Mouse (Mus musculus) gastrocnemius, adult 2 months (tissue): ENCODE data around the gene Tmem164. TPM values are rescaled to one million over a fixed set of nuclear protein-coding genes. Genes with fewer than 3 reads are reported as not detected.
A peak's percentile ranks its signal among the peaks of the same experiment; 100 is the strongest.

Experiments used
- DNase-seq: peaks from one replicate; pipeline ENCODE4 v3.0.0; 2022
- H3K27ac ChIP-seq: fragments of 200-600 bp; 2 replicates; pipeline ENCODE4 v1.8.1; 2022; ENCODE audit warnings: mild to moderate bottlenecking
- H3K4me3 ChIP-seq: fragments of 200-600 bp; 2 replicates; pipeline ENCODE4 v1.8.1; 2022; ENCODE audit warnings: mild to moderate bottlenecking, moderate library complexity
- CTCF ChIP-seq: fragments of 200-600 bp; IDR thresholded peaks from 2 replicates; pipeline ENCODE4 v1.8.1; 2022; ENCODE audit warnings: antibody characterized with exemption, mild to moderate bottlenecking, moderate library complexity
- intact Hi-C: fragments of 180-260 bp; cut with DNase I; formaldehyde crosslinking; loops from one replicate; pipeline ENCODE4 v1.15.1; 2025
- microRNA-seq: library from miRNA; unstranded; fragments of <30 nt; microRNA quantifications from one replicate; pipeline ENCODE4 v1.2.0, GENCODE M21; 2021
- total RNA-seq, 2 experiments: library from RNA; stranded (reverse); gene quantifications; 2 replicates each; pipeline ENCODE4 v1.2.3; 2021

Gene Tmem164
- total RNA-seq, 2 experiments from 2014 or later = 1.7 to 2.9 TPM

- Histone ChIP-seq H3K4me3 (no peak overlapping the region), H3K27ac (no peak overlapping the region)
- TF ChIP-seq CTCF = no peak
- DNase-seq = no peak
- intact Hi-C loops = no loop called here
These were observed 160.7 kb downstream of the Tmem164 start for GRCm38 (mm10) chrX:142841916-142842315.

GRCm38 (mm10) chrX:142846266-142846665, 165.1 kb downstream of the Tmem164 start:
- Histone ChIP-seq H3K4me3 (no peak overlapping the region), H3K27ac (no peak overlapping the region)
- no peak for TF ChIP-seq CTCF
- DNase-seq = no peak
- intact Hi-C loops = no loop called here

- no peak for TF ChIP-seq CTCF
- intact Hi-C loops = no loop called here
- no peak overlapping the region for H3K27ac ChIP-seq
- no peak overlapping the region for H3K4me3 ChIP-seq
- DNase-seq = no peak
These were observed 166.8 kb downstream of the Tmem164 start for GRCm38 (mm10) chrX:142848032-142848431.

- H3K4me3 ChIP-seq = no peak overlapping the region
- no peak for DNase-seq
- no peak overlapping the region for H3K27ac ChIP-seq
- intact Hi-C loops = no loop called here
- TF ChIP-seq CTCF = no peak
These were observed 188.6 kb downstream of the Tmem164 start for GRCm38 (mm10) chrX:142869844-142870243.

DNA sequence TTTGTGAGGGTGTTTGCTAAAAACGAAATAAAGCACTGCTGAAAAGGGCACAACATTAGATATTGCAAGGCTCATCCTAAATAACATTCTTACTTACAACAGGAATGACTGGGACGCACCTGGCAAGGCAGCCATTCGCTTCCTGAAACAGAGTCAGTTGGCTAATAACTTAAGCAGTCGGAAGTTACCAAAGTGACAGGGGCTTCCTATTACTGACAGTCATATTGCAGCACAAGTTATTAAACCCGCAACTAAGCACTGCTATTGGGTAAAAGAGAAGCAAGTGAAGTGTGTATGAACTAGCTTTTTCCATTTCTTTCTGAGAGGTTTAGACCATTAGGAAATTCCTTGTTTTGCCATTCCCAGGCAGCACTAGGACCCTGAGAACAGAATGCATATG, 201.0 kb downstream of the Tmem164 start:
- intact Hi-C loops = no loop called here
- H3K27ac ChIP-seq = no peak overlapping the region
- TF ChIP-seq CTCF = no peak

GRCm38 (mm10) chrX:142883593-142883992, 202.4 kb downstream of the Tmem164 start:
- DNase-seq = no peak
- Histone ChIP-seq H3K27ac (no peak overlapping the region), H3K4me3 (no peak overlapping the region)
- intact Hi-C loops = no loop called here
- TF ChIP-seq CTCF = no peak

More for the DNA sequence above, 201.0 kb downstream of the Tmem164 start:
- DNase-seq = no peak
- no peak overlapping the region for H3K4me3 ChIP-seq

GRCm38 (mm10) chrX:142885962-142886361, 204.8 kb downstream of the Tmem164 start:
- no peak overlapping the region for H3K27ac ChIP-seq
- intact Hi-C loops = no loop called here
- DNase-seq = no peak
- TF ChIP-seq CTCF = no peak
- no peak overlapping the region for H3K4me3 ChIP-seq

Small RNAs within 50 kb of the gene (microRNA-seq; reads per million reads assigned to microRNA genes)
- 1,116 reads per million, percentile 78 among the genes with 10 or more reads in this experiment for gene Mir652
